Mouse (Mus musculus) splenic B cell, adult 2 months (primary cell): ENCODE measurements around the gene Fam183b.
A peak's percentile ranks its signal among the peaks of the same experiment; 100 is the strongest.
"Not testable (repeated sequence)": the region's sequence is repeated elsewhere in the genome, so short reads cannot be mapped to it uniquely, and the experiment has no call there.

Experiments
- DNase-seq: peaks from one replicate; pipeline ENCODE4 v3.0.0-alpha.2; 2011; ENCODE audit warnings: low read depth, low spot score
- H3K27me3 ChIP-seq: 2 replicates; pipeline ENCODE4 v1.6.1; 2012; ENCODE audit warnings: mild to moderate bottlenecking, low read length, moderate library complexity, mixed read lengths; ENCODE audit not compliant: control insufficient read depth, poor library complexity, insufficient read depth, severe bottlenecking
- H3K36me3 ChIP-seq: 2 replicates; pipeline ENCODE4 v1.6.1; 2012; ENCODE audit warnings: mild to moderate bottlenecking, low read length, moderate library complexity, mixed read lengths; ENCODE audit not compliant: control insufficient read depth, poor library complexity, insufficient read depth, severe bottlenecking

The Fam183b gene

GRCm38 (mm10) chr11:58795856-58796255 lies 5.9 kb downstream of the Fam183b start:
- Histone ChIP-seq H3K36me3 (no peaks in the 10 kb centered on the region), H3K27me3 (no peaks in the 10 kb centered on the region)
- DNase-seq: peak; percentile 40

- no peak for DNase-seq
- no peaks in the 10 kb centered on the region for H3K36me3 ChIP-seq
Measured at GRCm38 (mm10) chr11:58790646-58791045, 11.1 kb downstream of the Fam183b start.

GRCm38 (mm10) chr11:58790053-58790452 lies 11.7 kb downstream of the Fam183b start:
- H3K27me3 ChIP-seq: no peaks in the 10 kb centered on the region
- no peaks in the 10 kb centered on the region for H3K36me3 ChIP-seq
- peak; percentile 73 for DNase-seq

More at GRCm38 (mm10) chr11:58790646-58791045, 11.1 kb downstream of the Fam183b start:
- H3K27me3 ChIP-seq: no peaks in the 10 kb centered on the region

GRCm38 (mm10) chr11:58789532-58789931 lies 12.2 kb downstream of the Fam183b start:
- DNase-seq: peak; percentile 66
- no peaks in the 10 kb centered on the region for H3K27me3 ChIP-seq
- H3K36me3 ChIP-seq: no peaks in the 10 kb centered on the region

GRCm38 (mm10) chr11:58788346-58788745 lies 13.4 kb downstream of the Fam183b start:
- DNase-seq: peak; percentile 43
- H3K36me3 ChIP-seq: no peaks in the 10 kb centered on the region
- H3K27me3 ChIP-seq: no peaks in the 10 kb centered on the region

GRCm38 (mm10) chr11:58787651-58788050 lies 14.1 kb downstream of the Fam183b start:
- Histone ChIP-seq H3K36me3 (no peaks in the 10 kb centered on the region), H3K27me3 (no peaks in the 10 kb centered on the region)
- DNase-seq: peak; percentile 41

- Histone ChIP-seq H3K27me3 (no peaks in the 10 kb centered on the region), H3K36me3 (no peaks in the 10 kb centered on the region)
- DNase-seq: no peak
Measured at GRCm38 (mm10) chr11:58784182-58784581, 17.6 kb downstream of the Fam183b start.

- DNase-seq: no peak
- Histone ChIP-seq H3K27me3 (no peaks in the 10 kb centered on the region), H3K36me3 (no peaks in the 10 kb centered on the region)
Measured at GRCm38 (mm10) chr11:58782480-58783089, 19.2 kb downstream of the Fam183b start, which contains the start of gene Olfr314. Olfr314 (plus strand) TSS chr11:58782952.

- no peak for DNase-seq
- H3K36me3 ChIP-seq: no peaks in the 10 kb centered on the region
- no peaks in the 10 kb centered on the region for H3K27me3 ChIP-seq
Measured at GRCm38 (mm10) chr11:58772888-58773287, 28.9 kb downstream of the Fam183b start, which contains the start of gene Olfr315. Olfr315 (plus strand) TSS chr11:58773188.

- H3K27me3 ChIP-seq: no peaks in the 10 kb centered on the region
- no peak for DNase-seq
- H3K36me3 ChIP-seq: no peaks in the 10 kb centered on the region
Measured at GRCm38 (mm10) chr11:58752434-58752833, 49.3 kb downstream of the Fam183b start, which contains the start of gene Olfr316. Olfr316 (plus strand) TSS chr11:58752734.

GRCm38 (mm10) chr11:58751096-58751495 lies 50.7 kb downstream of the Fam183b start:
- not testable (repeated sequence) for DNase-seq, H3K27me3 ChIP-seq, H3K36me3 ChIP-seq
